25 mouse cellular contexts compared by ENCODE assay signal in the genomic region with DNA sequence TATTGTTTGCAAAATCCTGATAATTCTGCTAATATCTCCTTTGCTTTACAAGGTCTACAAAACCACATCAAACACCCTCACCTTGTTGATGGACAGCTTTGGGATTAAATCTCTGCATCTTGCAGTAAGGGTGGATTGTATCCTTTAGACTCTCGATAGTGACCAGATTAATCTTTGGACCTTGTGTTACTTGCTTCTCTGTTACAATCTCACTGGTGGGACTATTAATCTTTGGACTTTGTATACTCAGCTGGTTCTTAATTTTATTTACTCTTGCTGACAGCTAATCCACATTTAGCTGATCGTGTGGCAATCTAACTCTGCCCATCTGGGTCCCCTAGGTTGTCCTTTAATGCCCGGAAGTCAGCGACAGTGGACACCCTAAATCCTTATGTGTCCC. TPM values are rescaled to one million over a fixed set of nuclear protein-coding genes. Genes with fewer than 3 reads are reported as not detected.
DNase-seq lines count a peak whose midpoint lies in the region; ATAC-seq and TF ChIP-seq lines count a peak whose summit lies in the region.
"Had no signal": no experiment of that assay in that cellular context is flagged by ENCODE, and none has a peak within 500 bp of the region (broad histone marks: within the 10 kb centered on the region; RNA-seq: fewer than 3 reads in every experiment).

No protein-coding gene starts in this region.

- TF ChIP-seq CTCF in liver, adult 2 months (IDR thresholded peaks at IDR 0.05; ENCODE audit: low read depth, low read length), result no peak

- WGBS in kidney, embryonic 15.5 days, result 65% methylated on average over 4 of the region's 4 CpGs
- 68% methylated on average over 4 of the region's 4 CpGs for WGBS in kidney, embryonic 14.5 days
- WGBS in liver, adult 2 months, result 24% methylated on average over 4 of the region's 4 CpGs
- WGBS in intestine, embryonic 15.5 days, result 58% methylated on average over 4 of the region's 4 CpGs
- 60% methylated on average over 4 of the region's 4 CpGs for WGBS in intestine, embryonic 16.5 days

- H3K79me2 ChIP-seq in liver, adult 2 months (ENCODE audit: control insufficient read depth, insufficient read depth, low read length), result no peaks in the 10 kb centered on the region

- no peak for TF ChIP-seq POLR2A in liver, adult 2 months (IDR thresholded peaks at IDR 0.05; ENCODE audit: extremely low read depth, insufficient read depth, low read length)

- H3K27ac ChIP-seq in kidney, embryonic 15.5 days, result peak overlapping the region; percentile 52
- no peak overlapping the region for H3K27ac ChIP-seq in kidney, embryonic 14.5 days (ENCODE audit: low read depth, low read length)
- peak overlapping the region; percentile 84 for H3K27ac ChIP-seq in liver, adult 2 months (replicated peaks; ENCODE audit: insufficient read depth, low read depth, low read length)
- 0 out of 2 replicates have a peak overlapping the region, but pooled peaks have one; percentile 11 for H3K27ac ChIP-seq in intestine, embryonic 15.5 days
- peak overlapping the region; percentile 55 for H3K27ac ChIP-seq in intestine, embryonic 16.5 days (ENCODE audit: low read length)
- H3K27ac ChIP-seq: forebrain, embryonic 10.5 days; forebrain, embryonic 13.5 days; heart, adult 2 months; heart, embryonic 10.5 days; heart, embryonic 13.5 days had no signal

- H3K9me3 ChIP-seq in kidney, embryonic 15.5 days (replicated peaks), result no peaks in the 10 kb centered on the region
- no peaks in the 10 kb centered on the region for H3K9me3 ChIP-seq in kidney, embryonic 14.5 days (ENCODE audit: control insufficient read depth, low read length)
- no peaks in the 10 kb centered on the region for H3K9me3 ChIP-seq in intestine, embryonic 15.5 days
- H3K9me3 ChIP-seq in intestine, embryonic 16.5 days (ENCODE audit: control insufficient read depth, low read length), result no peaks in the 10 kb centered on the region
- H3K9me3 ChIP-seq: forebrain, embryonic 10.5 days; forebrain, embryonic 13.5 days; heart, embryonic 10.5 days; heart, embryonic 13.5 days had no signal

- no peaks in the 10 kb centered on the region for H3K36me3 ChIP-seq in kidney, embryonic 15.5 days
- no peaks in the 10 kb centered on the region for H3K36me3 ChIP-seq in kidney, embryonic 14.5 days (ENCODE audit: control insufficient read depth, insufficient read depth, low read length)
- H3K36me3 ChIP-seq in liver, adult 2 months (ENCODE audit: control insufficient read depth, insufficient read depth, low read length), result no peaks in the 10 kb centered on the region
- H3K36me3 ChIP-seq in intestine, embryonic 15.5 days, result no peaks in the 10 kb centered on the region
- no peaks in the 10 kb centered on the region for H3K36me3 ChIP-seq in intestine, embryonic 16.5 days (ENCODE audit: control insufficient read depth, insufficient read depth, low read length)
- H3K36me3 ChIP-seq: forebrain, embryonic 10.5 days; heart, embryonic 10.5 days; heart, embryonic 13.5 days had no signal

- no peak overlapping the region for H3K4me2 ChIP-seq in kidney, embryonic 15.5 days
- H3K4me2 ChIP-seq in kidney, embryonic 14.5 days (replicated peaks; ENCODE audit: low read depth, low read length), result no peak overlapping the region
- H3K4me2 ChIP-seq in intestine, embryonic 15.5 days (replicated peaks), result no peak overlapping the region
- no peak overlapping the region for H3K4me2 ChIP-seq in intestine, embryonic 16.5 days (ENCODE audit: low read depth, low read length)
- H3K4me2 ChIP-seq: forebrain, embryonic 13.5 days; heart, embryonic 13.5 days had no signal

- ATAC-seq in kidney, embryonic 15.5 days (replicated peaks; ENCODE audit: low FRiP score), result no peak
- ATAC-seq in kidney, embryonic 14.5 days (ENCODE audit: low FRiP score, low TSS enrichment), result no peak
- peak; percentile 61 for ATAC-seq in intestine, embryonic 15.5 days
- ATAC-seq in intestine, embryonic 16.5 days, result peak; percentile 60
- ATAC-seq: activated CD4-positive, CD25-positive, alpha-beta regulatory T cell, adult 4 months; CD4-positive, CD25-positive, alpha-beta regulatory T cell, adult 4 months; forebrain, embryonic 13.5 days; forebrain, embryonic 16.5 days had no signal

- no peak overlapping the region for H3K4me3 ChIP-seq in kidney, embryonic 15.5 days (replicated peaks)
- H3K4me3 ChIP-seq in kidney, embryonic 14.5 days (ENCODE audit: low read length), result no peak overlapping the region
- H3K4me3 ChIP-seq in liver, adult 2 months (ENCODE audit: insufficient read depth, low read depth, low read length), result no peak overlapping the region
- H3K4me3 ChIP-seq in intestine, embryonic 15.5 days (replicated peaks), result no peak overlapping the region
- H3K4me3 ChIP-seq in intestine, embryonic 16.5 days (ENCODE audit: low read length), result no peak overlapping the region
- H3K4me3 ChIP-seq: forebrain, embryonic 10.5 days; forebrain, embryonic 13.5 days; heart, adult 2 months; heart, embryonic 10.5 days; heart, embryonic 13.5 days had no signal

- DNase-seq in liver, adult 2 months (ENCODE audit: extremely low read depth, low read depth, low spot score), result peak; percentile 94
- DNase-seq in liver, result no peak
- no peak for DNase-seq in urinary bladder, postnatal 4 days (ENCODE audit: low spot score in 2 of 2)
- no peak for DNase-seq in cerebellum, postnatal 36 days
- DNase-seq: adrenal gland, adult 8-10 months; adrenal gland, postnatal 25 days; cerebellum, adult 11-12 months; cerebellum, adult 8-10 months; cerebellum, postnatal 10 days; gastrocnemius, postnatal 10 days; gastrocnemius, postnatal 36 days; heart, adult 2 months; heart, postnatal 14 days; heart, postnatal 4 days had no signal

- H3K9ac ChIP-seq in kidney, embryonic 15.5 days, result no peak overlapping the region
- H3K9ac ChIP-seq in kidney, embryonic 14.5 days (ENCODE audit: low read depth, low read length), result no peak overlapping the region
- H3K9ac ChIP-seq in liver, adult 2 months (ENCODE audit: low read depth, low read length), result no peak overlapping the region
- no peak overlapping the region for H3K9ac ChIP-seq in intestine, embryonic 15.5 days
- H3K9ac ChIP-seq in intestine, embryonic 16.5 days (ENCODE audit: low read depth, low read length), result no peak overlapping the region
- H3K9ac ChIP-seq: forebrain, embryonic 13.5 days; heart, embryonic 13.5 days had no signal

- H3K4me1 ChIP-seq in kidney, embryonic 15.5 days, result peaks cover 31% of the 10 kb centered on the region
- peaks cover 7% of the 10 kb centered on the region; the same call in 1 of the 2 replicates for H3K4me1 ChIP-seq in kidney, embryonic 14.5 days (ENCODE audit: control insufficient read depth, insufficient read depth, low read length)
- H3K4me1 ChIP-seq in liver, adult 2 months (ENCODE audit: control insufficient read depth, insufficient read depth, low read length), result peaks cover 28% of the 10 kb centered on the region
- peaks cover 6% of the 10 kb centered on the region; the same call in 1 of the 2 replicates for H3K4me1 ChIP-seq in intestine, embryonic 15.5 days (replicated peaks)
- peaks cover 23% of the 10 kb centered on the region for H3K4me1 ChIP-seq in intestine, embryonic 16.5 days (ENCODE audit: control insufficient read depth, insufficient read depth, low read length)
- H3K4me1 ChIP-seq: forebrain, embryonic 13.5 days had no signal

- H3K27me3 ChIP-seq in kidney, embryonic 15.5 days, result no peaks in the 10 kb centered on the region
- no peaks in the 10 kb centered on the region for H3K27me3 ChIP-seq in kidney, embryonic 14.5 days (ENCODE audit: control insufficient read depth, insufficient read depth, low read length)
- no peaks in the 10 kb centered on the region for H3K27me3 ChIP-seq in liver, adult 2 months (ENCODE audit: control insufficient read depth, insufficient read depth, low read length)
- no peaks in the 10 kb centered on the region for H3K27me3 ChIP-seq in intestine, embryonic 15.5 days (replicated peaks)
- H3K27me3 ChIP-seq in intestine, embryonic 16.5 days (replicated peaks; ENCODE audit: control insufficient read depth, insufficient read depth, low read length), result no peaks in the 10 kb centered on the region
- H3K27me3 ChIP-seq: forebrain, embryonic 13.5 days; heart, embryonic 13.5 days had no signal

RNA-seq across cellular contexts. Expression of a gene that starts 7.9 kb away (rescaled TPM):
- 131 and 133 TPM in 2 replicates for polyA plus RNA-seq in kidney, embryonic 15.5 days (2015; fragmentation: Nextera tagmentation; extraction: Ambion mirVana)
- polyA plus RNA-seq in kidney, embryonic 14.5 days (2014; fragmentation: Nextera tagmentation; extraction: Ambion mirVana), result 67.0 and 152 TPM in 2 replicates
- 253 and 256 TPM in 2 replicates for total RNA-seq in liver, adult 2 months (2014; rRNA removed)
- 223 and 265 TPM in 2 replicates for polyA plus RNA-seq in liver, adult 2 months (2012; rRNA removed)
- 139 and 144 TPM in 2 replicates for polyA plus RNA-seq in intestine, embryonic 15.5 days (2015; fragmentation: Nextera tagmentation; extraction: Ambion mirVana)
- 155 and 177 TPM in 2 replicates for polyA plus RNA-seq in intestine, embryonic 16.5 days (2015; fragmentation: Nextera tagmentation; extraction: Ambion mirVana)

RNA-seq across cellular contexts. Expression of a gene that starts 46.2 kb away (rescaled TPM):
- polyA plus RNA-seq in kidney, embryonic 15.5 days (2015; fragmentation: Nextera tagmentation; extraction: Ambion mirVana), result 17.5 and 18.2 TPM in 2 replicates
- 15.8 and 19.2 TPM in 2 replicates for polyA plus RNA-seq in kidney, embryonic 14.5 days (2014; fragmentation: Nextera tagmentation; extraction: Ambion mirVana)
- total RNA-seq in liver, adult 2 months (2014; rRNA removed), result 3.6 and 4.0 TPM in 2 replicates
- 2.9 and 3.3 TPM in 2 replicates for polyA plus RNA-seq in liver, adult 2 months (2012; rRNA removed)
- polyA plus RNA-seq in intestine, embryonic 15.5 days (2015; fragmentation: Nextera tagmentation; extraction: Ambion mirVana), result 14.8 and 16.4 TPM in 2 replicates
- 12.4 and 12.5 TPM in 2 replicates for polyA plus RNA-seq in intestine, embryonic 16.5 days (2015; fragmentation: Nextera tagmentation; extraction: Ambion mirVana)

Comparison
In these comparisons a context has a peak if more than half of its experiments do, and no peak if none do; other contexts are left out.
1. ATAC-seq: peak in intestine, embryonic 15.5 days (single experiment) and intestine, embryonic 16.5 days (single experiment); none in kidney, embryonic 15.5 days (single experiment) and kidney, embryonic 14.5 days (single experiment).